Mouse (Mus musculus) heart, embryonic 12.5 days (tissue): ENCODE data around the gene D17H6S53E. TPM values are rescaled to one million over a fixed set of nuclear protein-coding genes. Genes with fewer than 3 reads are reported as not detected.

Source experiments
- ATAC-seq: fragments of 200-750 bp; cut with Nextera tagmentation; 2 replicates; pipeline ENCODE4 v1.8.0; 2017; ENCODE audit warnings: moderate TSS enrichment, moderate library complexity; ENCODE audit not compliant: insufficient number of reproducible peaks, low FRiP score
- H3K27ac ChIP-seq: fragments of 300-500 bp; sonication (generic); 2 replicates; pipeline ENCODE4 v1.5.1; 2016; ENCODE audit warnings: mild to moderate bottlenecking, moderate library complexity; ENCODE audit not compliant: poor library complexity, severe bottlenecking
- H3K27me3 ChIP-seq: fragments of 300-500 bp; sonication (generic); replicated peaks from 2 replicates; pipeline ENCODE4 v1.6.1; 2016; ENCODE audit warnings: mild to moderate bottlenecking, moderate library complexity
- H3K36me3 ChIP-seq: fragments of 300-500 bp; sonication (generic); 2 replicates; pipeline ENCODE4 v1.6.1; 2016; ENCODE audit warnings: mild to moderate bottlenecking, moderate library complexity
- H3K4me1 ChIP-seq: fragments of 300-500 bp; sonication (generic); replicated peaks from 2 replicates; pipeline ENCODE4 v1.6.1; 2016; ENCODE audit warnings: mild to moderate bottlenecking
- H3K4me2 ChIP-seq: fragments of 300-500 bp; sonication (generic); 2 replicates; pipeline ENCODE4 v1.6.1; 2016; ENCODE audit warnings: mild to moderate bottlenecking, moderate library complexity
- H3K4me3 ChIP-seq: fragments of 300-500 bp; sonication (generic); 2 replicates; pipeline ENCODE4 v1.5.1; 2016; ENCODE audit warnings: mild to moderate bottlenecking
- H3K9ac ChIP-seq: fragments of 300-500 bp; sonication (generic); 2 replicates; pipeline ENCODE4 v1.6.1; 2016; ENCODE audit warnings: mild to moderate bottlenecking, moderate library complexity
- H3K9me3 ChIP-seq: fragments of 300-500 bp; sonication (generic); replicated peaks from 2 replicates; pipeline ENCODE4 v1.6.1; 2016; ENCODE audit warnings: mild to moderate bottlenecking, moderate library complexity
- whole genome bisulfite sequencing: fragments of 180-500 bp; shearing (Covaris S2); methylation state at CpG from one replicate; pipeline ENCODE4 v1.1.7; 2016; 5-methylcytosine and 5-hydroxymethylcytosine counted together
- polyA plus RNA-seq: library from polyadenylated mRNA; unstranded; fragments of >200 nt; fragmentation: Nextera tagmentation; extraction: Ambion mirVana; gene quantifications from 2 replicates; pipeline ENCODE4 v1.2.1, GENCODE M21; 2016

The D17H6S53E gene
- polyA plus RNA-seq, 1 experiment from 2014 or later: 8.6 TPM

GRCm38 (mm10) chr17:35153077-35153476 lies 26.9 kb downstream of the D17H6S53E start:
- H3K9me3 ChIP-seq: no peaks in the 10 kb centered on the region

DNA sequence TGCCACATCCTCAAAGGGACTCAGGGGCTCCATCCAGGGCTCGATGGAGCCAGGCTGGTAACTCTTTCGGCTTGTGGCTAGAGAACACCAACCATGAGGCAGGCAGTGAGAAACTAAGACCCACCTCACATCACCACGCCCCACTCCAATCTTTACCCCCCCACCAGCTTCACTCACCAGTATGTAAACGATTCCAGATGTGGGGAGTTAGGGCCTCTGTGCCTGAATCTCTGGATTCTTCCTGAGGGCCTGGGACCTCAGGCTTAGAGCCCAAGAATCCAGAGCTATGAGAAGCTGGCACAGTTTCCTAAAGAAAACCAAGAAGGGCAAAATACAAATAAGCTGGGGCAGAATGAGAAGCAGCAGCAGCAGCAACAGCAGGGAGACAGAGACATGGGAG lies 27.8 kb downstream of the D17H6S53E start:
- no peak overlapping the region for H3K27ac ChIP-seq
- 88% methylated on average over 4 of the region's 4 CpGs for WGBS
- no peak for ATAC-seq
- H3K4me3 ChIP-seq: no peak overlapping the region
- no peaks in the 10 kb centered on the region for H3K4me1 ChIP-seq
- H3K36me3 ChIP-seq: peaks cover 98% of the 10 kb centered on the region
- no peak overlapping the region for H3K9ac ChIP-seq
- no peak overlapping the region for H3K4me2 ChIP-seq
- no peaks in the 10 kb centered on the region for H3K27me3 ChIP-seq
- no peaks in the 10 kb centered on the region for H3K9me3 ChIP-seq

More at GRCm38 (mm10) chr17:35153077-35153476, 26.9 kb downstream of the D17H6S53E start:
- Histone ChIP-seq H3K4me1 (no peaks in the 10 kb centered on the region), H3K4me2 (no peak overlapping the region), H3K9ac (no peak overlapping the region), H3K27ac (no peak overlapping the region), H3K27me3 (no peaks in the 10 kb centered on the region), H3K4me3 (no peak overlapping the region), H3K36me3 (peaks cover 98% of the 10 kb centered on the region)
- 82% methylated on average over 9 of the region's 9 CpGs for WGBS
- ATAC-seq: no peak

- H3K27ac ChIP-seq: no peak overlapping the region; the same call in 1 of the 2 replicates
- 85% methylated on average over 7 of the region's 7 CpGs for WGBS
Observed at GRCm38 (mm10) chr17:35154616-35155015, 28.4 kb downstream of the D17H6S53E start.

DNA sequence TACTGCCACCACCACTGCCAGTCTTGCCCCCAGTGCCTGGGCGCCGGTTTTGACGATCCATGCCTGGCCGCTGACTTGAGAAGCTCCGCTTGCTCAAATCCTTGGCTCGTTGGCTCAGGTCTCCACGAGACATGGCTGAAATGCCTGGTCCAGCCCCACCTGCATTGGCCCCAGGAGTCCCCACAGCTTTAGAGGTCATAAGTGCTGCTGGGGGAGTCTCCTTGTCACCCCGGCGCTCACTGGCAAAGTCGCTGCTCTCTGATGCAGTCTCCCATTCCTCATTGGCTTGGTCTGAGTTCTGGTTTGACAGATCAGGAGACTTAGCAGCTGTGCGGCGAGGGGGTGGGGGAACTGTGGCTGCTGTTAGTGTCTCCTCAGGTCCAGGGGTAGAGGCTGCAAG lies 29.3 kb downstream of the D17H6S53E start:
- Histone ChIP-seq H3K9ac (no peak overlapping the region), H3K4me3 (no peak overlapping the region), H3K4me2 (no peak overlapping the region), H3K9me3 (no peaks in the 10 kb centered on the region), H3K27ac (no peak overlapping the region), H3K36me3 (peaks cover 98% of the 10 kb centered on the region), H3K4me1 (no peaks in the 10 kb centered on the region), H3K27me3 (no peaks in the 10 kb centered on the region)
- no peak for ATAC-seq
- 94% methylated on average over 12 of the region's 12 CpGs for WGBS

More at GRCm38 (mm10) chr17:35154616-35155015, 28.4 kb downstream of the D17H6S53E start:
- no peak for ATAC-seq
- no peaks in the 10 kb centered on the region for H3K27me3 ChIP-seq
- H3K36me3 ChIP-seq: peaks cover 98% of the 10 kb centered on the region
- no peaks in the 10 kb centered on the region for H3K9me3 ChIP-seq
- no peak overlapping the region for H3K9ac ChIP-seq
- no peak overlapping the region for H3K4me2 ChIP-seq
- H3K4me1 ChIP-seq: no peaks in the 10 kb centered on the region
- H3K4me3 ChIP-seq: no peak overlapping the region

- Histone ChIP-seq H3K9me3 (no peaks in the 10 kb centered on the region), H3K27me3 (no peaks in the 10 kb centered on the region), H3K27ac (no peak overlapping the region), H3K36me3 (peaks cover 100% of the 10 kb centered on the region), H3K9ac (no peak overlapping the region), H3K4me1 (peaks cover 6% of the 10 kb centered on the region), H3K4me3 (no peak overlapping the region), H3K4me2 (no peak overlapping the region)
- WGBS: 90% methylated on average over 33 of the region's 33 CpGs
- no peak for ATAC-seq
Observed at GRCm38 (mm10) chr17:35156461-35157200, 30.5 kb downstream of the D17H6S53E start.

DNA sequence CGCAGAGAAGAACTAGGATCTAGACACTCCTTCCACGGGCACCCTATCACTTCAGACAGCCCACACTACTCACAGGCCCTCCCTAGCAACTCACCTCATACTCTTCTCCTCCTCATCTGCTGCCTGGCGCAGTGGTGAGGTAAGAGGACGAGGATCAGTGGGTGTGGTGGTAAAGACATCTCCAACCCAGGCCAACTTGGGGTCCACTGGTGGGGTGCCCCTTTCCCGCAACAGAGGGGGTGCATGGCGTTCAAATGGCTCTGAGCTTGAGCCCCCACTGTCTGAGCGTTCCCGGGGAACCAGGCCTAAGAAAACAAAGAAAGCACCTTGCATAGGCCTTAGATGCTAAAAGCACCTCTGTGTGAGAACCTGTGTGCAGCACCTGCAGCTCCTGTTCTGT lies 31.1 kb downstream of the D17H6S53E start:
- Histone ChIP-seq H3K9ac (no peak overlapping the region), H3K4me2 (no peak overlapping the region), H3K36me3 (peaks cover 100% of the 10 kb centered on the region), H3K9me3 (no peaks in the 10 kb centered on the region), H3K4me3 (no peak overlapping the region), H3K27me3 (no peaks in the 10 kb centered on the region), H3K27ac (no peak overlapping the region), H3K4me1 (peaks cover 12% of the 10 kb centered on the region)
- WGBS: 87% methylated on average over 8 of the region's 8 CpGs
- ATAC-seq: no peak

DNA sequence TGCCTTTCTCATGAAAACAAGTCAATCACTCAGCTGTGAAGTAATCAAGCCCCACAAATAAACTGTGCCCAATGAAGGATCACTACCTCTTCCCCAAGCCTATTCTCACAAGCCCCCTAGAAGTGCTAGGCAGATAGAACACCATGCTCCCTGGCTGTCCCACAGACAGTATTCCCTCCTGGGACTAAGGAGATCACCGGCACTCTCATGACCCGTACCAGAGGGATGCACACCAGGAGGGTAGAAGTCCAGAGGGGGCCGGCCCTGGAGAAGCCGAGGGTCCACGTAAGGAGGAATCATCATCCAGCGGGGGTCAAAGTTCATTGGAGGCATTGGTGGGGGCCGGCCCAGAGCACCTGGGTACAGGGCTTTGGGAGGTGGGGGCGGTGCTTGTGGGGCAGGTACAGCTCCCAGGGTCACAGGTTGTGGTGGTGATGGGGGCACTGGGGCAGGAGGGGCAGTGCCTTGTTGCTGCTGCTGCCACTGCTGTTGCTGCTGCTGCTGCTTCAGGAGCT lies 31.5 kb downstream of the D17H6S53E start:
- H3K9me3 ChIP-seq: no peaks in the 10 kb centered on the region
- H3K9ac ChIP-seq: no peak overlapping the region
- H3K27me3 ChIP-seq: no peaks in the 10 kb centered on the region
- 93% methylated on average over 8 of the region's 8 CpGs for WGBS
- no peak overlapping the region for H3K4me3 ChIP-seq
- H3K4me2 ChIP-seq: no peak overlapping the region
- H3K27ac ChIP-seq: no peak overlapping the region
- ATAC-seq: no peak
- peaks cover 99% of the 10 kb centered on the region for H3K36me3 ChIP-seq
- peaks cover 16% of the 10 kb centered on the region for H3K4me1 ChIP-seq

GRCm38 (mm10) chr17:35158850-35159593 lies 32.8 kb downstream of the D17H6S53E start:
- Histone ChIP-seq H3K4me2 (no peak overlapping the region), H3K9ac (no peak overlapping the region), H3K4me1 (peaks cover 24% of the 10 kb centered on the region), H3K4me3 (no peak overlapping the region), H3K36me3 (peaks cover 86% of the 10 kb centered on the region), H3K27ac (no peak overlapping the region), H3K27me3 (no peaks in the 10 kb centered on the region), H3K9me3 (no peaks in the 10 kb centered on the region)
- WGBS: 91% methylated on average over 16 of the region's 16 CpGs
- ATAC-seq: no peak

GRCm38 (mm10) chr17:35159638-35160037 lies 33.5 kb downstream of the D17H6S53E start:
- H3K27ac ChIP-seq: no peak overlapping the region
- no peak overlapping the region for H3K4me2 ChIP-seq
- H3K9me3 ChIP-seq: no peaks in the 10 kb centered on the region
- H3K4me1 ChIP-seq: peaks cover 24% of the 10 kb centered on the region
- H3K27me3 ChIP-seq: no peaks in the 10 kb centered on the region
- WGBS: 87% methylated on average over 7 of the region's 7 CpGs
- no peak overlapping the region for H3K4me3 ChIP-seq
- no peak for ATAC-seq
- no peak overlapping the region for H3K9ac ChIP-seq
- peaks cover 80% of the 10 kb centered on the region for H3K36me3 ChIP-seq

- Histone ChIP-seq H3K36me3 (peaks cover 62% of the 10 kb centered on the region), H3K27me3 (no peaks in the 10 kb centered on the region), H3K9ac (peak overlapping the region; percentile 100), H3K4me1 (peaks cover 31% of the 10 kb centered on the region), H3K9me3 (no peaks in the 10 kb centered on the region), H3K27ac (no peak overlapping the region), H3K4me3 (peak overlapping the region; percentile 98; the same call in 1 of the 2 replicates), H3K4me2 (peak overlapping the region; percentile 87; the same call in 1 of the 2 replicates)
- ATAC-seq: no peak
- 78% methylated on average over 11 of the region's 11 CpGs for WGBS
Observed at GRCm38 (mm10) chr17:35161421-35161820, 35.2 kb downstream of the D17H6S53E start.

DNA sequence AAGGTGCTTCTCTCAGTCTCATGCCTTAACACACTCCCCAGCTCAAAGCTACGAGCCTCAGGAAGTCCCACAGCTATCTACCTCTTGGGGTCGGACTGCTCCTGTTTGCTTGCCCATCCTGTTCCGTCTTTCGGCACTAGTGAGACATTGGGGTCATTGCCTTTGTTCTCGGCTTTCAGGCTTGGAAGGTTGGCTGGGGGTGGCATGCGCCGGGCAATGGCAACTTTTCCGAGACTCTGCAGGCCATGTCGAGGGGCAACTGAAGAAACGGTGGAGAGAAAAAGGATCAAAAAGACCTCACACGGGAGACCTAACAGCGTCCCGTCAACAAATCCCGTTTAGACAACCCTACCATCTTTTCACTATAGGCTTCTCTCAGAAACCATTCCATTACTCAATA lies 35.9 kb downstream of the D17H6S53E start:
- Histone ChIP-seq H3K27ac (no peak overlapping the region), H3K36me3 (peaks cover 55% of the 10 kb centered on the region), H3K4me1 (peaks cover 34% of the 10 kb centered on the region), H3K27me3 (no peaks in the 10 kb centered on the region), H3K4me2 (peak overlapping the region; percentile 87), H3K9me3 (no peaks in the 10 kb centered on the region), H3K4me3 (peak overlapping the region; percentile 98), H3K9ac (peak overlapping the region; percentile 100)
- no peak for ATAC-seq
- 73% methylated on average over 14 of the region's 14 CpGs for WGBS
